Mouse (Mus musculus) myocyte (in vitro differentiated cells): ENCODE measurements around the gene Ppm1b.

ENCODE experiments used
- CEBPB ChIP-seq: IDR thresholded peaks from 2 replicates; pipeline ENCODE4 v1.6.1; 2011; ENCODE audit warnings: mild to moderate bottlenecking, moderate library complexity; ENCODE audit not compliant: poor library complexity, insufficient read depth, severe bottlenecking
- E2F4 ChIP-seq: IDR thresholded peaks from one replicate; pipeline ENCODE4 v1.6.1; 2011; ENCODE audit warnings: mild to moderate bottlenecking, control low read depth, moderate library complexity; ENCODE audit not compliant: insufficient read depth
- MAX ChIP-seq: IDR thresholded peaks from one replicate; pipeline ENCODE4 v1.6.1; 2011; ENCODE audit warnings: low read depth, mild to moderate bottlenecking, control low read depth
- MYOG ChIP-seq, 3 experiments: IDR thresholded peaks; one replicate each; pipeline ENCODE4 v1.6.1; 2011; ENCODE audit warnings: control low read depth in 2 of 3, low read depth in 2 of 3, mild to moderate bottlenecking in 2 of 3; ENCODE audit not compliant: insufficient read length in 2 of 3, control insufficient read depth in 1 of 3, insufficient read depth in 1 of 3
- POLR2A ChIP-seq: IDR thresholded peaks from one replicate; pipeline ENCODE4 v1.6.1; 2011; ENCODE audit warnings: low read depth, mild to moderate bottlenecking, control low read depth, moderate library complexity; ENCODE audit not compliant: insufficient read length
- POLR2AphosphoS2 ChIP-seq: IDR thresholded peaks from one replicate; pipeline ENCODE4 v1.6.1; 2011; ENCODE audit warnings: low read depth, control low read depth; ENCODE audit not compliant: insufficient read length
- REST ChIP-seq: IDR thresholded peaks from one replicate; pipeline ENCODE4 v1.6.1; 2011; ENCODE audit warnings: mild to moderate bottlenecking, control low read depth, moderate library complexity; ENCODE audit not compliant: insufficient read depth, insufficient read length
- SRF ChIP-seq: IDR thresholded peaks from one replicate; pipeline ENCODE4 v1.6.1; 2011; ENCODE audit warnings: low read depth; ENCODE audit not compliant: control insufficient read depth, insufficient read length
- TCF12 ChIP-seq: IDR thresholded peaks from one replicate; pipeline ENCODE4 v1.6.1; 2011; ENCODE audit warnings: mild to moderate bottlenecking, control low read depth; ENCODE audit not compliant: poor library complexity, insufficient read depth, severe bottlenecking
- TCF3 ChIP-seq: IDR thresholded peaks from one replicate; pipeline ENCODE4 v1.6.1; 2011; ENCODE audit warnings: low read depth, control low read depth; ENCODE audit not compliant: insufficient read length
- USF1 ChIP-seq: IDR thresholded peaks from one replicate; pipeline ENCODE4 v1.6.1; 2011; ENCODE audit warnings: low read depth, mild to moderate bottlenecking, control low read depth, moderate library complexity

GRCm38 (mm10) chr17:84999636-85000035, 43.1 kb downstream of the Ppm1b start:
- TF ChIP-seq POLR2A: no peak
- no peak for TF ChIP-seq POLR2AphosphoS2
- TF ChIP-seq TCF12: no peak
- no peak for TF ChIP-seq CEBPB
- no peak for TF ChIP-seq USF1
- no peak for TF ChIP-seq SRF
- TF ChIP-seq E2F4: no peak
- TF ChIP-seq MYOG (IDR thresholded peaks at IDR 0.05; ENCODE audit: control insufficient read depth in 1 of 3, insufficient read depth in 1 of 3, insufficient read length in 2 of 3, low read depth in 2 of 3): no peak
- no peak for TF ChIP-seq TCF3
- no peak for TF ChIP-seq MAX
- no peak for TF ChIP-seq REST
